Mouse (Mus musculus): ENCODE measurements around the gene Mepce. TPM values are rescaled to one million over a fixed set of nuclear protein-coding genes. Genes with fewer than 3 reads are reported as not detected.

Mepce gene
- polyA plus RNA-seq, 1 experiment from 2014 or later: 17.0 TPM

Other genes starting within 250 kb of the Mepce start
- 206 and 236 TPM in 2 replicates for gene Actl6b, start 234.1 kb downstream of the Mepce start, polyA plus RNA-seq (2014; fragmentation: Nextera tagmentation; extraction: Ambion mirVana)
- 4.9 and 5.8 TPM in 2 replicates for gene Tfr2, start 217.8 kb downstream of the Mepce start, polyA plus RNA-seq (2014; fragmentation: Nextera tagmentation; extraction: Ambion mirVana)
- gene Mospd3, start 186.6 kb downstream of the Mepce start, polyA plus RNA-seq (2014; fragmentation: Nextera tagmentation; extraction: Ambion mirVana): 80.5 and 90.7 TPM in 2 replicates
- 2.4 and 59.1 TPM in 2 replicates for gene Pcolce, start 173.9 kb downstream of the Mepce start, polyA plus RNA-seq (2014; fragmentation: Nextera tagmentation; extraction: Ambion mirVana)
- 0.19 TPM in 1 of 2 replicates, not detected in the other for gene Fbxo24, start 158.7 kb downstream of the Mepce start, polyA plus RNA-seq (2014; fragmentation: Nextera tagmentation; extraction: Ambion mirVana)
- 16.0 and 18.4 TPM in 2 replicates for gene Lrch4, start 158.5 kb downstream of the Mepce start, polyA plus RNA-seq (2014; fragmentation: Nextera tagmentation; extraction: Ambion mirVana)
- 6.5 and 7.9 TPM in 2 replicates for gene Gm20605, start 158.5 kb downstream of the Mepce start, polyA plus RNA-seq (2014; fragmentation: Nextera tagmentation; extraction: Ambion mirVana)
- 5.7 and 5.9 TPM in 2 replicates for gene Sap25, start 146.3 kb downstream of the Mepce start, polyA plus RNA-seq (2014; fragmentation: Nextera tagmentation; extraction: Ambion mirVana)
- 0.31 TPM in 1 of 2 replicates, not detected in the other for gene Irs3, start 141.9 kb downstream of the Mepce start, polyA plus RNA-seq (2014; fragmentation: Nextera tagmentation; extraction: Ambion mirVana)
- 11.3 and 12.9 TPM in 2 replicates for gene Agfg2, start 102.9 kb downstream of the Mepce start, polyA plus RNA-seq (2014; fragmentation: Nextera tagmentation; extraction: Ambion mirVana)
- 13.6 and 22.3 TPM in 2 replicates for gene Nyap1, start 46.0 kb downstream of the Mepce start, polyA plus RNA-seq (2014; fragmentation: Nextera tagmentation; extraction: Ambion mirVana)
- 80.1 and 85.1 TPM in 2 replicates for gene Tsc22d4, start 41.9 kb downstream of the Mepce start, polyA plus RNA-seq (2014; fragmentation: Nextera tagmentation; extraction: Ambion mirVana)
- 37.8 and 43.7 TPM in 2 replicates for gene Ppp1r35, start 8.8 kb downstream of the Mepce start, polyA plus RNA-seq (2014; fragmentation: Nextera tagmentation; extraction: Ambion mirVana)
- gene Zcwpw1, start 143 bp upstream of the Mepce start, polyA plus RNA-seq (2014; fragmentation: Nextera tagmentation; extraction: Ambion mirVana): 11.2 and 13.9 TPM in 2 replicates
- not detected in 2 replicates for gene Pilra, start 48.6 kb upstream of the Mepce start, polyA plus RNA-seq (2014; fragmentation: Nextera tagmentation; extraction: Ambion mirVana)
- not detected in 2 replicates for gene Pilrb1, start 70.5 kb upstream of the Mepce start, polyA plus RNA-seq (2014; fragmentation: Nextera tagmentation; extraction: Ambion mirVana)
- not detected in 2 replicates for gene Pilrb2, start 84.2 kb upstream of the Mepce start, polyA plus RNA-seq (2014; fragmentation: Nextera tagmentation; extraction: Ambion mirVana)
- not detected in 2 replicates for gene Cyp3a13, start 134.0 kb upstream of the Mepce start, polyA plus RNA-seq (2014; fragmentation: Nextera tagmentation; extraction: Ambion mirVana)
- 0.31 and 0.70 TPM in 2 replicates for gene Gjc3, start 175.4 kb upstream of the Mepce start, polyA plus RNA-seq (2014; fragmentation: Nextera tagmentation; extraction: Ambion mirVana)
- gene Azgp1, start 193.9 kb upstream of the Mepce start, polyA plus RNA-seq (2014; fragmentation: Nextera tagmentation; extraction: Ambion mirVana): not detected in 2 replicates
- not detected in 2 replicates for gene Smok3a, start 233.6 kb upstream of the Mepce start, polyA plus RNA-seq (2014; fragmentation: Nextera tagmentation; extraction: Ambion mirVana)
- not detected in 2 replicates for gene Smok3b, start 233.8 kb upstream of the Mepce start, polyA plus RNA-seq (2014; fragmentation: Nextera tagmentation; extraction: Ambion mirVana)

All from neural tube, embryonic 14.5 days (tissue).